Mouse (Mus musculus) layer of hippocampus, adult 8-10 months (tissue): Measurements from ENCODE around the gene Dap. TPM values are rescaled to one million over a fixed set of nuclear protein-coding genes. Genes with fewer than 3 reads are reported as not detected.

Experiments used
- DNase-seq, 2 experiments: peaks; one replicate each; pipeline ENCODE4 v3.0.0; 2022; ENCODE audit warnings: low spot score in 2 of 2
- total RNA-seq, 4 experiments: library from RNA; stranded (reverse); gene quantifications; 2 replicates each; pipeline ENCODE4 v1.2.4; 2022

Gene Dap
- total RNA-seq, 4 experiments from 2014 or later: 6.2 to 13.5 (median 8.9) TPM

GRCm38 (mm10) chr15:31261094-31261493 is 37.0 kb downstream of the Dap start:
- DNase-seq: no peak

- no peak for DNase-seq
Observed at GRCm38 (mm10) chr15:31262361-31262760, 38.2 kb downstream of the Dap start.

- DNase-seq: peak; percentile 74 to 85
Observed at GRCm38 (mm10) chr15:31264827-31265226, 40.7 kb downstream of the Dap start.

DNA sequence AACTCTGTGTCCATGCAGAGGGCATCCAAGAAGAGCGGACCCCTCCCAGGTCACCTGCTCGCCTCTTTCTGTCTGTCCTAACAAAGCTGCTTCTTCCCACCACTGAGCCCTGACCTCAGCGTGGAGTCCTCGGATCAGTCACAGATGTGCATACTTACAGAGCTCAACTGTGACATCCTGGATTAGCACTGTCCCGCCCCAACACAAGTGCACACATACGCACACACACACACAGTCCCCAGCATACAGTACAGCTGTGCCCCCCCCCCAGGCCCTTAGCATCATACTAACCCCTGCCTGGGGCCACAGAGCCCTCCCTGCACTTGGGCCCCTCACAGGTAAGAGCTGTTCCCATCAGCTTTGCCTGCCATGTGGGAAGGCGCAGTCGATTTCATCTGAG is 41.3 kb downstream of the Dap start:
- no peak for DNase-seq

DNA sequence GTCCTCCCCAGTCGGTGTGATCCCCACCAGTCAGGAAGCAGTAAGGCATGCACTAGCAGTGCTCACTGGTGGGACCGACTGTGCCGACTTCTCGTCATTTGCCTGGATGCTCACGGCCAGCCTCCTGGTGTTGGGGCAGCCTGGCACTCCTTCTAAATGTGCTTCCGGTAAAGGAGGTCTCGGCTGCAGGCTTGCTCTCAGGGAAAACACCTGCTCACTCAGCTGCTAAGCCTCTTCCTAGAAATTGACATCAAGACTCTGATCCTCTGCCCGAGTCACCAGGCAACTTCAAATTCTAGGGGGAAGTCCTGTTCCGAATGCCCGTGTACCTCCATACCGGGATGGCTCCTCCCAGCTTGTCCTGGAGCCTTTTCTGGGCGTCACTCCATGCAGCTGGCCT is 41.7 kb downstream of the Dap start:
- no peak for DNase-seq

GRCm38 (mm10) chr15:31268148-31268547 is 44.0 kb downstream of the Dap start:
- no peak for DNase-seq

DNA sequence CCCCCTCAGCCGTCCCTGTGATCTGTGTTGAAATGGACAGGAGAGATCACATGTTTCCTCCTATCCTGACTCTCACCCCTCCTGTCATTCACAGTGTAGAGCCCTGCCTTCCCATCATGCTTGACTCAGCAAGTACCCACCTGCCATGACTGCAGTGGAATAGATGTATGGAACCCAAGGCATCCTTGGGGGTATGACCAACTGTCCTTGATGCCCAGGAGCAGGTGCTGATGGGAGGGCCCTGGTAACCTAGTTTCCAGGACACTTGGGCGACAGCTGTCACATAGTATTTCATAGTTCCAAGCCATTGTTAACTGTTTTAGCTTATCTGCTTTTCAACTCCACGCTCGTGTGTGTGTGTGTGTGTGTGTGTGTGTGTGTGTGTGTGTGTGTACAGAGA is 45.4 kb downstream of the Dap start:
- no peak for DNase-seq

DNA sequence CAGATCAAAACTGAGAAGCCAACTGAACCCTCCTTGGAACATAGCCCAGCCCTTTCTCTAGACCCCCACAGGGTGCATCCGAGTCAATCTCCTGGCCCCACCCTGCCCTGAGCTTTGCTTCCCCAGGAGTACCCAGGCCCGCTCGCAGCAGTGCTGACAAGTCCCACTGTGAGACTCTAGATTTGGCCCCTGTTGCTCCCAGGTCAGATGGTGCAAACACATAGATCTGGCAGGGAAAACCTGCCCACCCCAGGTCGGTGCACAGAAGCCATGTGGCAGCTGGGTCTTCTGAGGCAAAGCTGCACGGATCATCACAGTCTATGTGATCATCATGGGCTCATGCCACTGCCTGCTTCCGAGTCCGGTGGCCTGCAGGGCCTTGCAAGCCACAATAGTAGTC is 48.6 kb downstream of the Dap start:
- no peak for DNase-seq

DNA sequence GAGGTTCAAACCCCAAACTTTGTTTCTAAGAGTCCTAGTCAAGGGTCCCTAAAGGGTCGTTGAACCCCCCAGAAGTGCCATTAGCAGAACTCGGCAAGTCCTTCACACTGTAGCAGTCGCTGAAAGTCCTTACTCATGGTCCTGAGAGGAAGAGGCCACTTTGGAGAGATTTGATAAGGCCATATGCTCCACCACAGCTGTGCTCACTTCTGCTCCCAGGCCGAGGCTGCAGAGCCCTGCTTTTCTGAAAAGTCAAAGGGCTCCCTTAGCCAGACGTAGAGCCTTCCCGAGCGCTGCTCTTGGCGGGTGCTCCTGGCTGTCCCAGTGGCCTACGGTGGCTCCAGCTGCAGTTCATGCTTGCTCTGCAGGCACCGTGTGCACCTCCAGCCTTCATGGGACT is 49.4 kb downstream of the Dap start:
- DNase-seq: no peak

DNA sequence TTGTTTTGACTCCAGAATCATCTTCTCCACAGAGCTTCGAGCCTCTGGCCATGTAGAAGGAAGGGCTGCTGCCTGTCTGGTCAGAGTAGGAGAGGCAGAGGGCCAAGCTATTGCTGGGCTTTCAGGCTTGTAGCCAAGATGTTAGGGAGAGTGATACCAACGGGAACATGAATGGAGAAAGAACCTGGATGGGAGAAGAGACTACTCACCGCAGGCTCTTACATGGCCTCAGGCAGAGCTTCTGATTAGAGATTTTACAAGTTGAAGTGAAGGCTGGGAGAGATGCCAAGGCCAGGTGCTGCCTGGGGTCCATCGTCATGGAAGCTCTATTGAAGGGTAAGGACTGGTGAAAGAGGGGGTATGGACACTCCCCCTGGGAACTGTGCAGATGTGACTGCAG is 54.0 kb downstream of the Dap start:
- DNase-seq: no peak

DNA sequence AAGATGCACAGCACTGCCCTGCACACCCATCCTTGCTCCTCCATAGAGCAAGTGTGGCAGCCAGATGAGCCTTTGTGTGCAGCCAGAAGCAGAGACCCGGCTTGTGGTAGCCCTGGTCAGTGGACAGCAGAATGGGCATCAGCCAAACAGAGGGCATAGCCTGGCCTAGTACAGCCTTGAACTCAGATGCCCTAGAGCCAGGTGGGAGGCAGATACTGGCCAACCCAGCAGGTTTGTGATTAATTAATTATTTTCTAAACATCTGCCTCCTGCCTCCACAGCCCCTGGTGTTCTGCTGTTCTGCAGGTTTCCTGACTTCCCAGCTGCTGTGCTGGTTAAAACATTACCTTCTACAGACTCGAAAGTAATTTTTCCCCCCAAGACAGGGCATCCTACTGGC is 55.0 kb downstream of the Dap start:
- no peak for DNase-seq

- no peak for DNase-seq
Observed at GRCm38 (mm10) chr15:31279577-31280004, 55.5 kb downstream of the Dap start.

GRCm38 (mm10) chr15:31280059-31280458 is 55.9 kb downstream of the Dap start:
- no peak for DNase-seq

- DNase-seq: no peak
Observed at GRCm38 (mm10) chr15:31280683-31281082, 56.6 kb downstream of the Dap start.

DNA sequence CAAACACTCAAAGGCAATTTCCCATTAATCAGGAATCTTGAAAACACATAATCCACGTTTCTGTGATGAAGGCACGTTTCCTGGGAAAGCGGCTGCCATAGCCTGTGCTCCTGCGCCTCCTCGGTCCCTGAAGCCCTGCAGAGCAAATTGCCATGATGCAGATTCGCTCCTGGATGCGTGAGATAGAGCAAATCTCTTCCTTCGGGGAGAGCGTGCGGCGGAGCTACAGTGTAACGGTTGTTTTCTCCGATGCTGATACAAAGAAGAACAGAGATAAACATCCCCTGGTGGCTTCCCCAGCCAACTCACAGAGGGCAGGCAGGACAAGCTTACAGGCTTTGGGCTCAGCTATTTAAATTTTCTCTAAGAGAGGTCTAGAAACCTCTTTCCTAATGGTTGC is 57.7 kb downstream of the Dap start:
- no peak for DNase-seq

GRCm38 (mm10) chr15:31282353-31282752 is 58.2 kb downstream of the Dap start:
- no peak for DNase-seq

- DNase-seq: no peak
Observed at GRCm38 (mm10) chr15:31284142-31284541, 60.0 kb downstream of the Dap start.

DNA sequence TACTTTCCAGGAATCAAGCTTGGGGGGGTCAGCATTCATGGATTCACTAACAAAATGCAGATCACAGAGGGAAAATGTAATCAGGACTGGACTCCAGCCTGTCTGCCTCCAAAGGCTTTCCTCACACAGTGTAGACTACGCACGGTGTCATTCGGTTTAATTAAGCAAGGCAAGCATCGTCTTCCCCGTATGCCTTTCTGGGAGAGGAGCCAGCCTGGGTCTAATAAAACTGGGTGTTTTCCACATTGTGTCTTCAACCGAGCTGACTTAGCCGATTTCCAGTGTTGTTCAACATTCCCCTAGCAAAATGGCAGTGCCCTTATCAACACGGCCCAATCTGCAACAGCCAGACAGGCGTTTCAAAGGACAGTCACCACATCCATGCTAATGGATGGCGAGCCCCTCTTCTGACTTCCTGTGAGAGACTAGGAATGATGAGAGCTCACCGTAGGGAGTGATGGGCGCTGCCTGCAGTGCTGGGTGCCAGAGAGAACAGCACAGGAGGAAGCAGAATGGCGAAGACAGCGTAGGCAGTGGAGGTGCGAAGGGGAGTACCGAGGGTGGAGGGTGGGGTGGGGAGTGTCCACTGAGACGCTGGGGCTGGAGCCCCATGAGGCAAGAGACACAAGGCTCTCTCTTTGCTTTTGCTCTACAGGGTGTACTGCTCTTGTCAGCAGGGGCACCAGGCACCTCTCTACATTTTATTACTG is 61.0 kb downstream of the Dap start:
- peak; percentile 46 to 62 for DNase-seq

GRCm38 (mm10) chr15:31285695-31286094 is 61.6 kb downstream of the Dap start:
- no peak for DNase-seq

DNA sequence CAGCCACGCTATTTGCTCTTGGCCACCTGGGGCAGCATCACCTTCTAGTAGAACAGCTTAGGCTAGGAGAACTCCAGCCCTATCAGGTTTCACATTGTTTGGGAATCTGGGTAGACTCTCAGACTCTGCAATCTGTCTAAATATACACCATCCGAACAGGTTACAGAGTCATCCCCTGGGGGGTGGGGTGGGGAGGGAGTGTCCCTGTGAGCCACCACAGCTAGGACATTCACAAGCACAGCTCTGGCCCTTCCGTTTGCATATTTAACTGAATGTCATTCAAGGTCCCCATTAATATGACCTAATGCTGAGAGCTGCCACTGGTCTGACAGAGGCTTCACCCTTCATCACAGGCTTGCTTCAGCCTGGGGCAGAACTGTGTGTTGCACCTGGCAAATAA is 68.5 kb downstream of the Dap start:
- no peak for DNase-seq

- no peak for DNase-seq
Observed at GRCm38 (mm10) chr15:31294311-31294710, 70.2 kb downstream of the Dap start.

GRCm38 (mm10) chr15:31296882-31297776 is 73.0 kb downstream of the Dap start:
- no peak for DNase-seq

DNA sequence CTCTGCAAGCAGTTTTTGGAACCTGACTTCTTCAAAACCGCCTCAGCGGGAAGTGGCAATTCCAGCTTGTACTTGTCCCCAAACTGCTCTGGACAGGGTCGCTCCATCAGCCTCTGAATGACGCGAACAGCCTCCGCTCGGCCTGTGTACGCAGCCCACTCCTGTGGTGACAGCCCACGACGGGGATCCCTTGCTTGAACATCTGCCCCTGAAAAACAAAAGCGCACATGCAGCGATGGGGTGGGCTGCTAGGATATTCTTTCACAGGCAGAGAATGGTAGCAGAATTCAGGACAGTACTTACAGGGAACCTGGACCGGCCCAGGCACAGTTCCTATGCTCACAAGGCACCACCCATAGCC is 73.6 kb downstream of the Dap start:
- no peak for DNase-seq
